Mouse (Mus musculus) embryonic facial prominence, embryonic 11.5 days (tissue): ENCODE data around the gene Gpt2. TPM values are rescaled to one million over a fixed set of nuclear protein-coding genes. Genes with fewer than 3 reads are reported as not detected.

Source experiments
- ATAC-seq: fragments of 200-750 bp; cut with Nextera tagmentation; replicated peaks from 2 replicates; pipeline ENCODE4 v1.8.0; 2017; ENCODE audit warnings: low read depth; ENCODE audit not compliant: insufficient number of reproducible peaks, low FRiP score, low TSS enrichment
- DNase-seq: peaks from one replicate; pipeline ENCODE4 v3.0.0-alpha.2; 2015; ENCODE audit warnings: low spot score
- H3K27ac ChIP-seq: fragments of 300-500 bp; sonication (generic); replicated peaks from 2 replicates; pipeline ENCODE4 v1.5.1; 2014; ENCODE audit warnings: mild to moderate bottlenecking, low read depth, low read length, control low read depth
- H3K27me3 ChIP-seq: fragments of 300-500 bp; sonication (generic); 2 replicates; pipeline ENCODE4 v1.6.1; 2014; ENCODE audit warnings: mild to moderate bottlenecking, low read length, moderate library complexity, mixed read lengths; ENCODE audit not compliant: control insufficient read depth, insufficient read depth
- H3K36me3 ChIP-seq: fragments of 300-500 bp; sonication (generic); replicated peaks from 2 replicates; pipeline ENCODE4 v1.6.1; 2014; ENCODE audit warnings: low read depth, mild to moderate bottlenecking, low read length, moderate library complexity, mixed read lengths; ENCODE audit not compliant: control insufficient read depth, insufficient read depth
- H3K4me1 ChIP-seq: fragments of 300-500 bp; sonication (generic); 2 replicates; pipeline ENCODE4 v1.6.1; 2014; ENCODE audit warnings: low read length, mixed read lengths; ENCODE audit not compliant: control insufficient read depth, insufficient read depth
- H3K4me2 ChIP-seq: fragments of 300-500 bp; sonication (generic); 2 replicates; pipeline ENCODE4 v1.6.1; 2014; ENCODE audit warnings: low read depth, mild to moderate bottlenecking, control low read depth, low read length, moderate library complexity
- H3K4me3 ChIP-seq: fragments of 300-500 bp; sonication (generic); 2 replicates; pipeline ENCODE4 v1.5.1; 2014; ENCODE audit warnings: low read depth, low read length, control low read depth
- H3K9ac ChIP-seq: fragments of 300-500 bp; sonication (generic); replicated peaks from 2 replicates; pipeline ENCODE4 v1.6.1; 2014; ENCODE audit warnings: mild to moderate bottlenecking, control low read depth, low read length
- H3K9me3 ChIP-seq: fragments of 300-500 bp; sonication (generic); replicated peaks from 2 replicates; pipeline ENCODE4 v1.6.1; 2016; ENCODE audit warnings: mild to moderate bottlenecking, low read length, inconsistent platforms, mixed read lengths; ENCODE audit not compliant: control insufficient read depth
- WGBS: fragments of 180-500 bp; shearing (Covaris S2); extraction: QIAGEN DNeasy Blood & Tissue Kit; methylation state at CpG from one replicate; pipeline ENCODE4 v1.1.7; 2014; 5-methylcytosine and 5-hydroxymethylcytosine counted together
- polyA plus RNA-seq: library from polyadenylated mRNA; unstranded; fragments of >200 nt; fragmentation: Nextera tagmentation; extraction: Ambion mirVana; gene quantifications from 2 replicates; pipeline ENCODE4 v1.2.1, GENCODE M21; 2014

The Gpt2 gene
- 58.2 and 62.2 TPM in 2 replicates for polyA plus RNA-seq

- Histone ChIP-seq H3K9ac (peak within 1 kb of the TSS; percentile 85), H3K4me1 (no peaks in the 10 kb centered on the region), H3K9me3 (no peaks in the 10 kb centered on the region), H3K4me3 (peak within 1 kb of the TSS; percentile 88), H3K36me3 (no peaks in the 10 kb centered on the region; the same call in 1 of the 2 replicates), H3K27ac (no peak within 1 kb of the TSS; the same call in none of the 2 replicates), H3K4me2 (peak within 1 kb of the TSS; percentile 93), H3K27me3 (no peaks in the 10 kb centered on the region)
- ATAC-seq (peak; percentile 99), DNase-seq (peak; percentile 95)
- WGBS = under 1% methylated on average over 41 of the region's 41 CpGs
Observed at GRCm38 (mm10) chr8:85492125-85492875, at the start of gene Gpt2. Gene Gpt2 (plus strand): TSS chr8:85492576.

- DNase-seq (no peak), ATAC-seq (no peak)
- Histone ChIP-seq H3K9me3 (no peaks in the 10 kb centered on the region), H3K4me3 (no peak overlapping the region), H3K27ac (no peak overlapping the region), H3K4me2 (no peak overlapping the region), H3K9ac (no peak overlapping the region), H3K36me3 (no peaks in the 10 kb centered on the region), H3K27me3 (no peaks in the 10 kb centered on the region), H3K4me1 (no peaks in the 10 kb centered on the region)
Observed at GRCm38 (mm10) chr8:85444092-85444491, 48.3 kb upstream of the Gpt2 start.

GRCm38 (mm10) chr8:85445936-85446685 is 46.3 kb upstream of the Gpt2 start:
- Histone ChIP-seq H3K27me3 (no peaks in the 10 kb centered on the region), H3K9me3 (no peaks in the 10 kb centered on the region), H3K27ac (no peak overlapping the region), H3K9ac (no peak overlapping the region), H3K4me2 (no peak overlapping the region), H3K4me1 (no peaks in the 10 kb centered on the region), H3K4me3 (no peak overlapping the region), H3K36me3 (no peaks in the 10 kb centered on the region)
- DNase-seq = no peak
- no peak for ATAC-seq
- 77% methylated on average over 15 of the region's 15 CpGs for WGBS

GRCm38 (mm10) chr8:85450335-85450734 is 42.0 kb upstream of the Gpt2 start:
- no peak for ATAC-seq
- Histone ChIP-seq H3K27ac (no peak overlapping the region), H3K4me2 (no peak overlapping the region), H3K4me3 (no peak overlapping the region), H3K4me1 (no peaks in the 10 kb centered on the region; the same call in 1 of the 2 replicates), H3K36me3 (no peaks in the 10 kb centered on the region), H3K9me3 (no peaks in the 10 kb centered on the region), H3K27me3 (no peaks in the 10 kb centered on the region), H3K9ac (no peak overlapping the region)
- 81% methylated on average over 3 of the region's 3 CpGs for WGBS
- DNase-seq = no peak

GRCm38 (mm10) chr8:85452328-85452727 is 40.0 kb upstream of the Gpt2 start:
- DNase-seq = peak; percentile 32
- Histone ChIP-seq H3K9ac (no peak overlapping the region), H3K27me3 (no peaks in the 10 kb centered on the region), H3K27ac (no peak overlapping the region), H3K36me3 (no peaks in the 10 kb centered on the region), H3K4me1 (no peaks in the 10 kb centered on the region; the same call in 1 of the 2 replicates), H3K9me3 (no peaks in the 10 kb centered on the region), H3K4me3 (no peak overlapping the region), H3K4me2 (0 out of 2 replicates have a peak overlapping the region, but pooled peaks have one; percentile 16)
- no peak for ATAC-seq
- WGBS = 18% methylated on average over 14 of the region's 14 CpGs

GRCm38 (mm10) chr8:85453256-85453655 is 39.1 kb upstream of the Gpt2 start:
- H3K4me3 ChIP-seq = no peak overlapping the region
- DNase-seq (no peak), ATAC-seq (no peak)
- H3K9ac ChIP-seq = no peak overlapping the region
- no peaks in the 10 kb centered on the region for H3K36me3 ChIP-seq
- no peaks in the 10 kb centered on the region; the same call in 1 of the 2 replicates for H3K4me1 ChIP-seq
- H3K9me3 ChIP-seq = no peaks in the 10 kb centered on the region
- no peak overlapping the region for H3K27ac ChIP-seq
- H3K27me3 ChIP-seq = no peaks in the 10 kb centered on the region
- H3K4me2 ChIP-seq = no peak overlapping the region
- 73% methylated on average over 2 of the region's 2 CpGs for WGBS

- Histone ChIP-seq H3K4me3 (no peak overlapping the region), H3K4me2 (no peak overlapping the region), H3K27me3 (no peaks in the 10 kb centered on the region), H3K9me3 (no peaks in the 10 kb centered on the region), H3K4me1 (no peaks in the 10 kb centered on the region; the same call in 1 of the 2 replicates), H3K27ac (no peak overlapping the region), H3K9ac (no peak overlapping the region), H3K36me3 (no peaks in the 10 kb centered on the region)
- ATAC-seq = no peak
- no peak for DNase-seq
- 72% methylated on average over 8 of the region's 8 CpGs for WGBS
Observed at GRCm38 (mm10) chr8:85454750-85455149, 37.6 kb upstream of the Gpt2 start.

GRCm38 (mm10) chr8:85456536-85456935 is 35.8 kb upstream of the Gpt2 start:
- Histone ChIP-seq H3K36me3 (no peaks in the 10 kb centered on the region), H3K27me3 (no peaks in the 10 kb centered on the region), H3K4me2 (no peak overlapping the region), H3K4me3 (no peak overlapping the region), H3K27ac (no peak overlapping the region), H3K4me1 (no peaks in the 10 kb centered on the region; the same call in 1 of the 2 replicates), H3K9ac (no peak overlapping the region), H3K9me3 (no peaks in the 10 kb centered on the region)
- no peak for ATAC-seq
- peak; percentile 95 for DNase-seq
- WGBS = 11% methylated on average over 14 of the region's 14 CpGs
